Mouse (Mus musculus) cerebellum, adult 11-12 months (tissue): ENCODE results near the gene Hmx2.

Experiments used
- DNase-seq: peaks from one replicate; pipeline ENCODE4 v3.0.0; 2022

The Hmx2 gene

DNA sequence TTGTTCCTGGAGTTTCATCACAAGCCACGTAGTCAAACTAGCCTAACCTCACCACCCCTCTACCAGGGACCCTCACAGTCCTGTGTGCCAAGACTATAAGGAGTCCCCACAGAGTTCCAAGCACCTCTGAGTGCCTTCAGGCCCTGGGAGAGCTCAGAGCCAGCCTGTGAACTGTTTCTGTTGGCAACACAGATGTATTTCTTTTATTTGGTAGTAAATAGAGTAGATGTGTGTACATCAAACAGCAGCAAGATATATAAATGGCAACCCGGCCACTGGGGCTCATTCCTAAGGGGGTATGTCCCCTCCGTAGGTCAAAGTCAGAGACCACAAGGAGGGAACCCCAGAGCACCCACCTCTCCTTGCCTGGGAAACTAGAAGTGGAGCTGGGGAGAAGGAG is at the start of gene Hmx2:
Gene Hmx2, plus strand, starts transcription at position 301 of the 400 bp plus-strand sequence.
- no peak for DNase-seq

DNA sequence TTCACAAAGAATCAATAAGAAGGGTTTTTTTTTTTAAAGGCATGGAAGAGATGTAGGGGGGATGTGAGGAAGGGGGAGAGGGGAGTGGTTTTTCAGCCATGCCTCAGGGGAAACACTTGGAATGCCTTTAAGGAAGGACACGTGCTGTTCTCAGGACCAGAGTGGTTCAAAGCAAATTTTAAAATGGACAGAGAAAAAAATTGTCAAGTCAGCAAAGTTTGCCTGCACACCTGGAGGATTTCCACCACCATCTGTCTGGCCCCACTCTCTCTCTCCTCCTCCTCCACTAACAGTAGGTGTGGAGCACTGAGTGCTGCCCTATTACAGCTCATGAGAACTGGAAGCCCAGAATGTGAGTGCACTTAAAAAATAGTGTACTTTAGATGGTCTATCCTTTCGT is 44.8 kb upstream of the Hmx2 start:
- DNase-seq: no peak

DNA sequence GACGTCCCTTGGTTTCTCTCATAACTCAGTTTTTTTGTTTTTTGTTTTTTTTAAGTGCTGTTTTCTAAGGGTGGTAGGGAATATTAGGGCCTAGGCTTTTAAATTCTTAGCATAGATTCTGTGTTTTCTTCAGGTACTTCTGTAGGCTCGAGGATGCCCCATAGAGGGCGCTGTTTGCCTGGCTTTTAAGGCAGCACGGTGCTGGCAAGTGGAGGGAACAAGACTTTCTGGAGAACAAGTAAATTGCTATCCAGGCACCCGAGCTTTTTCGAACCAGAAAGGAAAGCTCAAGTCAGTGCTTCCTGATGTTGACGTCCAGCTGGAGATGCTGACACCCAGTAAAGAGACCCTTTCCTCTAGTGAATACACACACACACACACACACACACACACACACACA is 8.6 kb upstream of the Hmx2 start:
- DNase-seq: peak; percentile 43

DNA sequence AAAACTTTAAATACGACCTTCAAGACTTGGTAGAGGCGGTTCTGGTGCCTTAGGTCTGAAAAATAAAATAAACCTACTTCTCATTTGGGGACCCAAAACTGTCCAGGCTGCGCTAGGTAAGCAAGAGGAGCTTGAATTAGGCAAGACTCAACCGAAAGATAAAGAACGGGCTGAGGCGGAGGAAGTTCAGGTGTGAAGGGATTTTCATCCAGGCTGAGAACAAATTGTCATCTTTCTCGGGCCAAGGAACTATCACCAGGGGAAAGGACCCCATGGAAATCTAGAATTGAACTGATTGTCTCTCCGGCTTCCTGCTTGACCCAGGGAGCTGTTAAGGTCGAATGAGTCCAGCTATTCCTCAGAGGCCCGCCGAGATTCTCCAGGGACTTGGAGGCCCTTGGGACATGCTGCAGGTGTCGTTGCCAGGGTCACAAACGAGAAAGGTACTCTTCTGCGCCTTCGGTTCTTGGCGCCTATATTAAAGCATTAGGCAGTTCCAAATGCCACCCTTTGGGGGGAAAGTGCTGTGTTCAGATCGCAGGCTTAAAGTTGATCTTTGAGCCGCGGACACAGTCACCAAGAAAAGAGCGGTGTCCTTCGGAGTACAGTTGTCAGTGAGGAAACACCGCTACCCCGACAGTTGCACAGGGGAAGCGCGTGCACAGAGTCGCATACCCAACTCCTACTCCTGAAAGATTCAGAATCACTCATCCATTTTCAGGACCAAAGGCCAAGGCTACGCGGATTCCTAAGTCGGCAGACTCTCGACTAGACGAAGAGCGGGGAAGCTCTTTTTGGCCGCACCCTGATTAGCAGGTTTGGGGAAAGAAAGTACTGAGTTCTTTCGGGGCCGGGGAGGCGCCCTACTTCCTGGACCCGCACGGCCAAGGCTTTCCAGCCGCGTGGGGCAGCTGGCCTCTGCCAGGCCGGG is 7.1 kb upstream of the Hmx2 start:
- no peak for DNase-seq

DNA sequence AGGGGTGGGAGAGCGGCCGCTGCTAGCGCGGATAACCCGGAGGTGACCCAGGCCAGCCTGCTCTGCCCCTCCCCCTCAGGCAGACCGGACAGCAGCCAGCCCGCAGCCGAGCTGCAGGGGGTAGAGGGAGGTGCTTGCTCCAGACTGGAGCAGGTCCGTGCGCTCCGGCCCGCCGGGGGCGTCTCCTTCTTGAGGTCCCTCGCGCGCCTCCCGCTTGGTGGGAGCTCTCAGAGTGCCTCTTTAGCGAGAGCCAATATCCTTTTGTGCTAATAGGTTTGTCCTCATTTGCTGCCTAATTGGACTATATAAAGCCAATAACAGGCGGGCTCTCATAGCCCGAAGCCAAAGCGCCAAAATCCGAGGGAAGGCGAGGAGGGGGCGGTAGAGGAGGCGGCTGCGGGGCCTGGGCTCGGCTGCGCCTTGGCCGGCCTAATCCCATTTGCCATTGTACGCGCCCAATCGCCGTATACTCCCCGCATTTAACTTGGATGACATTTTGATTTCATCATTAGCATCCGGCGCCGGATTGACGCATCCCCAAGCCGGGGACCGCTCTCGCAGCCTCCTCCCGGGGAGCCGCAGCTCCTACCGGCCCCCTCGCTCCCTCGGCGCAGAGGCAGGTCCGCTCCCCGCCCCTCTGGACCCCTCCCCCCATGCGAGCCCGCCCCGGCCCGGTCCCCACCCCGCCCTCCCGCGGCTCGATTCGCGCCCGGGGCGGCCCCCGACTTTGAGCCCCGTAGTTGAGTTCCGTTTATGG is 6.3 kb upstream of the Hmx2 start, which contains the start of gene Hmx3:
Gene Hmx3, plus strand, starts transcription at position 753 of the 757 bp plus-strand sequence.
- DNase-seq: no peak

DNA sequence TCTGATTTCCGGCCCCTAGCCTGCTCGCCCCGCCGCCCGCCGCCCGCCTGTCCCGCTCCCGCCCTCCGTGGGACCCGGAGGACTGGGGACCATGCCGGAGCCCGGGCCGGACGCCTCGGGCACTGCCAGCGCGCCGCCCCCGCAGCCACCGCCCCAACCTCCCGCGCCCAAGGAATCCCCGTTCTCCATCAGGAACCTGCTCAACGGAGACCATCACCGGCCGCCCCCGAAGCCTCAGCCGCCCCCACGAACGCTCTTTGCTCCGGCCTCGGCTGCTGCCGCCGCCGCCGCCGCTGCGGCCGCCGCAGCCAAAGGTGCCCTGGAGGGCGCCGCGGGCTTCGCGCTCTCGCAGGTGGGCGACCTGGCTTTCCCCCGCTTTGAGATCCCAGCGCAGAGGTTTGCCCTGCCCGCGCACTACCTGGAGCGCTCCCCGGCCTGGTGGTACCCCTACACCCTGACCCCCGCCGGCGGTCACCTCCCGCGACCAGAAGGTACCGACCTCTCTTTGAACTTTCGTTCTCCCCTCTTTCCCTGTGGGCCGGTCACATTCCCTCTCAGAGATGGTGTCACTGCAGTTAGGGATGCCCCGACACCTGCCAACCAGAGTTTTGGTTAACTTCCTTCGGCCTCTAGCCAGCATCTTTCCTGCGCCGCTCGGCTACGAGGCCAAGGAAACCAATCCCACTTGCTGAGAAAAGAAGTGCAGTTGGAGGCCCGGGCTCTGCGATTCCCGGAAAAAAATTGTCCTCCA is 5.5 kb upstream of the Hmx2 start:
- no peak for DNase-seq

DNA sequence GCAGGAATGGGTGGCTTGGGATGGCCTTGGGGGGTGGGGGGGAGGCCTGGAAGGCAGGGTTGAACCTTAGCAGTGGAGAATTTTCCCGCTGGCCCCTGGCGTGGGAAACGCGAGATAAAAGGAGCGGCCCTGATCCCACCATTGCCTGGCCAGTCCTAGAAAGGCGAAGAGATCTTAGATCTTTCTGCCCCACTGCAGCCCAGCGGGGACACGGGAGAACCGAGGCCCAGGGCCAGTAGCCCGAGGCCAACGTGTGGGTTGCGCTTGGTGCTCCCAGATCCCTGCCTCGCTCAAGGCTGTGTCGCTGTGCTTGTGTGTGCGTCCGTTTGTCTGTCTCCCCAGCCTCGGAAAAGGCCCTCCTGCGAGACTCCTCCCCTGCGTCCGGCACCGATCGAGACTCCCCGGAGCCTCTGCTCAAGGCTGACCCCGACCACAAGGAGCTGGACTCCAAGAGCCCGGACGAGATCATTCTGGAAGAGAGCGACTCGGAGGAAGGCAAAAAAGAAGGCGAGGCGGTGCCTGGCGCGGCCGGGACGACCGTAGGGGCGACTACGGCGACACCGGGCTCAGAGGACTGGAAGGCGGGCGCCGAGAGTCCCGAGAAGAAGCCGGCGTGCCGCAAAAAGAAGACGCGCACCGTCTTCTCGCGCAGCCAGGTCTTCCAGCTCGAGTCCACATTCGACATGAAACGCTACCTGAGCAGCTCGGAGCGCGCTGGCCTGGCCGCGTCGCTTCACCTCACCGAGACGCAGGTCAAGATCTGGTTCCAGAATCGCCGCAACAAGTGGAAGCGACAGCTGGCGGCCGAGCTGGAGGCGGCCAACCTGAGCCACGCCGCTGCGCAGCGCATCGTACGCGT is 4.7 kb upstream of the Hmx2 start:
- DNase-seq: no peak

DNA sequence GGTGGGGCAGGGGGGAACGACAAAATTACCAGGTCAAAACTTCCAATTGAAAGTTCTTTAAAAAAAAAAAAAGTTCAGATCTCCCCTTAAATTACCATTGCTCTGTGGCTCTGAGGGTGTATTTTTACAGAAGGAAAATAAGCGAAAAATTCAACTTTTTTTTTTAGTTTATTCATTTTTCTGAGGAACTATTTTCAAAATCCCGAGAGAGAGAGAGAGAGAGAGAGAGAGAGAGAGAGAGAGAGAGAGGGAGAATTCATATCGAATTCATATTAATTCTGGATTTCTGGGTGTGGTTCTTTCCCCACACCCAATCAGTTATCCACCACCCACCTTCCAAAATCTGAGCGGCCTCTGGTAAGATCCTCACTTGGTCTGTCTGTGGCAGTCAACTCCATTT is 3.7 kb upstream of the Hmx2 start:
- DNase-seq: no peak

DNA sequence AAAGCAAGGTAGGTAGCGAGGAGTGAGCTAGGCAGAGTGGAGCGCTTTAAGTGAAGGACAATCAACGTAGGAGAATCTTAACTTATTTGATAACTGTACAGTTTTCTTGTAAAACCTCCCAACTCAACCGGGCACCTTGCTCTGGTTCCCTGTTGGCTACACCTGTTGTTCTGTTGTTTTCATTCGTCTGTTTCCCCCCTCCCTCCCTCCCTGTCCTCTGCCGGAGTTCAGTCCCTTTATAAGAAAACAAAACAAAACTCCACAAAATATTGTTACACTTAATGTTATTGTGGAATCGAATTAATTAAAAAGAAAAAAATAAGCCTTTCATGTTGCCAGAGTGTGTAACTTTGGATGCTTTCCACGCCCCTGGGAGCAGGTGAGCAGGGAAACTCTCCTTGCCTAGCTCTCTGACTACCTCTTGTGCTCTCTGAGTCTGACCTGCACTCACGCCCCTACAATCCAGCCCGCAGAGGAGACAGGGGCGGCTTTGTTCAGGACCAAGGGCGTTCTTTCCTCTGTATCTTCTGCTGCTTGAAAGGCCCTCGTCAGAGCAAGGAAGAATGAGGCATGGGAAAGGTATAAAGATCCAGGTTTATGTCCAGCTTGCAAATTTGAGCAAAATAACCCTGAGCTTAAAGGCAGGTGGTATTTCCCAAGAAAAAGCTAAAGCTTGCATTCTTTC is 2.7 kb upstream of the Hmx2 start:
- DNase-seq: no peak

DNA sequence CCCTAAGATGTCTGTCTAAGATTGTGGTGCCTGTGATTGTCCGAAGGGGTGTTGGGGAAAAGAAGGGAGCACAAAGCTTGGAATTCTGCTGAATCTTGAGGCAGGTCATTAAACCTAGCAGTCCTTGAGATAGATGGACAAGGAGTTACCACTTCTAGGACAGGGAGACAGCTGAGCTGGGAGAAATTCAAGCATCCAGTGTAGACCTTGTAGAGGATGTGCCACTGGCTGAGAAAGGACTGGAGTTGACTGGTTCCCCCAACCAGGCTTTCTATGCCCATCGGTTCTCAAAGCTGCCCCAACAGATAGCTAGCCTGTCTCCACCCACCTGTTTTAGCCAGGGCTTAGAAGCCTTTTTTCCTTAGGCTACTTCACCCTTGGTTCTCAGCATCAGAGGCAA is 2.1 kb upstream of the Hmx2 start:
- DNase-seq: no peak

DNA sequence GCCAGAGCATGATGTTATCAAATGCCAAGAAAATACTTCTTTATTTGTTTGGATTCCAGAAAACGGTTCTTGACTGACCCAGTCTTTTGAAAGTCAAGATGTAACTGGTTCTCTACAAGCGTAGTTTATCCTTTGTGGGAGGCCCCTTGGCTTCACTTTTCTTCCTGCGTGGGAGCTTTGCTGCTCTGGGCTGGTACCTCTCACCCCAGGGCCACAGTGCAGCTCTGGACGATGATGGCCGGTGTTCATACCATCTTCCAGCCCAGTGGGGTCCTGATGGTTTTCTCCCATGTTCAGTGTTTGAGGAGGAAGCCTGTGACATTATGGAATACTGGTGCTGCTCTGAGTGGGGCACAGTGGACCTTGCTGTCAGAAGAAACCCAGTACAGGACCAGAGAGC is 1.1 kb upstream of the Hmx2 start:
- no peak for DNase-seq

DNA sequence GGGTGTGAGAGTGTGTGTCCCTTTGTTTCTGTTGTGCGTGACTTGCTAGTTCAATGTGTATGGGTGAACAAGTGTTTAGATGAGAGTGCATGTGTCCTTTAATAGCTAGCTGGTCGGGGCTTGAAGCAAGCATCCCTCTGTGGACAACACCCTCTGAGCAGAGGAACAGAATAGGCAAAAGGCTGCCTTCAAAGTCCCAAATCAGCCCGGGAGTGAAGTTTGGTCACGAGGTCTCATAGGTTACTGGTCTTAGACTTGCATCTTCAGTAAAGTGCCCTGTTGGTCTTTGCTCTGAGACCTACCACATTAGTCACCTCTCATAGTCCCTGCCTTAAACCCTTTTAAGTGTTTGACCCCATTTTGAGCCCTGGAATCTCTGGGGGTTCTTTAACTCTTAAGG is 2.9 kb downstream of the Hmx2 start:
- DNase-seq: no peak

DNA sequence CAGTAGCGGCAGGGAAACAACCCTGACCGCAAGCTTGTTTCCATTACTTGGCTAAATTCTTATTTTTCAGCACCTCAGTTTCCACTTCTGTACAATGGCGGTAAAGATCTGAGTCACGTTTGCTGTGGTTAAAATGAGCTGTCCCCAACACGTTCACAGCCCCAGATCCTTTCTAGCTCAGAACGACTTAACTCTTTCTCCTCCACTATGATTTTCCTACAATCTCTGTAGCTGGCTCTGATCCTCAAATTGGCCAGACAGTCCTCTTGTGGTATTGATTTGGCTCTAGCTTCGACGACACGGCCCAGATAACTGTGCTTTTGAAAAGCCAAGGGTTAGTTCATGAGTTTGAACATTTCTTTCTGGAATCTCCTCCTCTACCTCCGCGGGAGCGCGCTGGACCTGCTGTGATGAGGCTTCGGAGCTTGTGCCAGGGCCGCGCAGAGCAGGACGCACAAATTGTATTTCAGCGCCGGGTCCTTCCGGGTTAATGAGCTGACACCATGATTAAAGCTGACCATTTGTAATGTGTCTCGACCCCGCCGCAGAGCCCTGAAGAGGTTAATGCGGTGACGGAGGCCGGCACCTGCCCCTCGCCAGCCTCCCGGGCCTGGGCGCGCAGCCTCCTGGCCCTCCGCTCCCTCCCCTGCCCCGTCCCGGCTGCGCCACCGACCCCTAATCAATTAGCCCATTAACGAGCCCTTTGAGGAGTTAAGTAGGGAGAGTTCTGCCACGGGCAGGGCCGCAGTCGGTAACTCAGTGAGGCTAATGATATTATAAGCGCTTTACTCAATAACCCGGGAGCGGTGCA is 3.6 kb downstream of the Hmx2 start:
- DNase-seq: no peak

DNA sequence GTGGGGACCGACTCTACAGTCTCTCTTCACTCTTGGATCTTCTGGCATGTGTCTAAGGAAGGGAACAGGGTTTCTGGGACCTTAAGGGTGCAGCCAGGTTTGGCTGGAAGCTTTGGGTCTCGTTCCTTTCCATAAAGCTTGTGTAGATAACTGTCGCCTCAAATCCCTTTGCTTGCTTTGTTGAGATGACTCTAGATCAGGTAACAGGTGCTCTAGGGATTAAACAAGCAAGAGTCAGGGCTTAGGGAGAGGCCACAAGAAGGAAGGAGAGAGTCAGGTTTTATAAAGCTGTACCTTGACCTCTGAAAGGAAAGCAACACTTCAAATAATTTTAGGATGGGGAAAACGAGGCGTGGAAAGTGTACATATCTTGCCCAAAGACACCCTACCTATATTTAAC is 4.2 kb downstream of the Hmx2 start:
- no peak for DNase-seq

DNA sequence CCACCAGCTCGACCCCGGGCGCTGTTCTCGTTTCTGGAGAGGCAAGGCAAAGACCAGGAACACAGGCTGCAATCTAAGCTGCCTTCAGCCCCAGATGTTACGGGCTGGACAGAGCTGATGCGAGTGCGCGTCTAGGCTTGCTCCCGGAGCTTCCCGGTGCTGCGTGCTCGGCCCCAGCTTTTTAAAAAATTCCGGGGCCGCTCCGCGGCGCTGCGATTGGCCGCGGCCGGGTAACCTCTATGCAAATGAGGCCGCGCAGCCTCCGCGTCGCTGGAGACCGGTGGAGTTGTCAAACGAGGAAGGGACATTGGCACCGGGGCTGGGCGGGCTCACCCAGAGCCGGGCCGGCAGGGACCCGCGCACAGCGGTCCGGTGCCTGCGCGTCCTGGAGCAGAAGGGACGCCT is 5.2 kb downstream of the Hmx2 start:
- no peak for DNase-seq

DNA sequence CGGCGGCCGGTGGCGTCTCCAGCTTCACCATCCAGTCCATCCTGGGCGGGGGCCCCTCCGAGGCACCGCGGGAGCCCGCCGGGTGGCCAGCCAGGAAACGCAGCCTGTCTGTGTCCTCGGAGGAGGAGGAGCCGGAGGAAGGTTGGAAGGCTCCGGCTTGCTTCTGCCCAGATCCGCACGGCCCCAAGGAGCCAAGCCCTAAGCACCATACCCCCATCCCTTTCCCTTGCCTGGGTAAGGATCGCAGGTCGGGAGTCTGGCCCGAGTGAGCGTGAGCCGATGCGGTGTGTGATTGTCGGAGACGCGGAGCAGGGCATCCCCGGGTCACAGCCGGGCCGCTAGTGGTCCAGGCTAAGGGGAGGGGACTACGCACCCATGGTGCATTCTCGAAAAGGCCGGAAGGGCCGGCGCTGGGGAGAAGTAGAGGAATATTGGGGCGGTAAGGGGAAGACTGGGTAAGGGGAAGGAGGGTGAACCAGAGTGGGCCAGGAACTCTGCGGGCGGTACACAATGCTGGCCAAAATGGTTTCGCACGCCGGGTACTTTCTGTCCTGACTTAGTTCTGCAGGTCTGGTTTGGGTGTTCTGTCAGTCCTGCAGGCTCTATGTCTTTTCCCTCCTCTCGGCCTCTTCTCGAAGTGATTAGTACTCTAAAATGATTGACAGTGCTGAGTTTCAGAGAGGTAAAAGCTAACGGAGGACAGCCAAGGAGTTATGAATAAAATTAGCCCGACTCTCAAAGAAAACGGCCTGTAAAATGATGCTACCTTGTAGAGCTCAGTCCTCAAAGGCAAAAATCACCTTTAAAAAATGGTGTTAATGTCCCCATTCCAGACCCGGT is 6.0 kb downstream of the Hmx2 start:
- no peak for DNase-seq

DNA sequence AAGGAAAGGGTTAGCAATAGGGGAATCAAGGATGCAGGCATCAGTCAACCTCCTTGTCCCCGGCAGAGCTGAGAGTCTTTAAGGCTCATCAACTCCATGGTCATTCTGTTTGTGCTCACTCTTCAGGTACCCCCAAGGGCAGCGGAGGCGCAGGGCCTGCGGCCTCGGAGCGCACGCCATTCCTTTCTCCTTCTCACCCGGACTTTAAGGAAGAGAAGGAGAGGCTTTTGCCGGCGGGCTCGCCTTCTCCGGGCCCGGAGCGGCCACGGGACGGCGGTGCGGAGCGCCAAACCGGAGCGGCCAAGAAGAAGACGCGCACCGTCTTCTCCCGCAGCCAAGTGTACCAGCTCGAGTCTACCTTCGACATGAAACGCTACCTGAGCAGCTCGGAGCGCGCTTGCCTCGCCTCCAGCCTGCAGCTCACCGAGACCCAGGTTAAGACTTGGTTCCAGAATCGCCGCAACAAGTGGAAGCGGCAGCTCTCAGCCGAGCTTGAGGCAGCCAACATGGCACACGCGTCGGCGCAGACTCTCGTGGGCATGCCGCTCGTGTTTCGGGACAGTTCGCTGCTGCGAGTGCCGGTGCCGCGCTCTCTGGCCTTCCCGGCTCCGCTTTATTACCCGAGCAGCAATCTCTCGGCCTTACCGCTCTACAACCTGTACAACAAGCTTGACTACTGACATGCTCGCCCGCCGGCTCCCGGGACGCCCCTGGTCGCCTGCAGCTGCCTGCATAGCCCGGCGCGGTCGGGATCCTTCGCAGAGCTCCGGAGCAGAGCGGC is 6.9 kb downstream of the Hmx2 start:
- no peak for DNase-seq

DNA sequence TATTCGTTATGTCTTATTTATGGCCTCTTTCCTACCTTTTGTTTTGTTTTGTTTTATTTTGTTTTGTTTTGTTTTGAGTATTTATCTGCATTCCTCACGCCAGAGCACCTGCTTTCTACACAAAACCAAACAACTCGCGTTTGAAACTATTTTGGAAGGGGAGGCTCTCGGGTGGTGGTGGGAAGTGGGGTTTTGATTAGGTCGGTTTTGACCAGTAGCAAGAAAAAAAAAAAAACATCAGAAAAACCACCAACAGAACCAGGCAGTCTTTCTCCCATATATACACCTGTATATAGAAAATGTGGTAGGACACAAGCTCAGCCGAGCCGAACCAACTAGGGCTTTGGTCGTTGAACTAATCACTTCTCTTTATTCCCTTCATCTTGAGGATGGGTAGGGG is 7.5 kb downstream of the Hmx2 start:
- DNase-seq: no peak
